Mouse (Mus musculus): ENCODE results near the gene Acss2. TPM values are rescaled to one million over a fixed set of nuclear protein-coding genes. Genes with fewer than 3 reads are reported as not detected.
"Not testable (repeated sequence)": the region's sequence is repeated elsewhere in the genome, so short reads cannot be mapped to it uniquely, and the experiment has no call there.

Acss2 gene
- polyA plus RNA-seq, 1 experiment: 65.9 TPM

GRCm38 (mm10) chr2:155537761-155538462, 20.2 kb downstream of the Acss2 start:
- DNase-seq (ENCODE audit: extremely low spot score in 1 of 2, low spot score in 1 of 2): no peak

- DNase-seq (ENCODE audit: extremely low spot score in 1 of 2, low spot score in 1 of 2): not testable (repeated sequence)
Measured at GRCm38 (mm10) chr2:155538463-155539057, 20.8 kb downstream of the Acss2 start.

GRCm38 (mm10) chr2:155539696-155540095, 21.9 kb downstream of the Acss2 start:
- DNase-seq (ENCODE audit: extremely low spot score in 1 of 2, low spot score in 1 of 2): no peak

- peak in 1 of 2 experiments; percentile 41 for DNase-seq (ENCODE audit: extremely low spot score in 1 of 2, low spot score in 1 of 2)
Measured at GRCm38 (mm10) chr2:155540822-155541458, 23.2 kb downstream of the Acss2 start.

GRCm38 (mm10) chr2:155546955-155547354, 29.2 kb downstream of the Acss2 start:
- DNase-seq (ENCODE audit: extremely low spot score in 1 of 2, low spot score in 1 of 2): no peak

- no peak for DNase-seq (ENCODE audit: extremely low spot score in 1 of 2, low spot score in 1 of 2)
Measured at GRCm38 (mm10) chr2:155552336-155552735, 34.6 kb downstream of the Acss2 start.

- no peak for DNase-seq (ENCODE audit: extremely low spot score in 1 of 2, low spot score in 1 of 2)
Measured at GRCm38 (mm10) chr2:155552949-155553354, 35.2 kb downstream of the Acss2 start.

- no peak for DNase-seq (ENCODE audit: extremely low spot score in 1 of 2, low spot score in 1 of 2)
Measured at GRCm38 (mm10) chr2:155554426-155554985, 36.8 kb downstream of the Acss2 start.

- DNase-seq (ENCODE audit: extremely low spot score in 1 of 2, low spot score in 1 of 2): no peak
Measured at GRCm38 (mm10) chr2:155562209-155562608, 44.5 kb downstream of the Acss2 start.

GRCm38 (mm10) chr2:155562934-155563333, 45.2 kb downstream of the Acss2 start:
- DNase-seq (ENCODE audit: extremely low spot score in 1 of 2, low spot score in 1 of 2): no peak

GRCm38 (mm10) chr2:155567751-155568150, 50.0 kb downstream of the Acss2 start:
- no peak for DNase-seq (ENCODE audit: extremely low spot score in 1 of 2, low spot score in 1 of 2)

GRCm38 (mm10) chr2:155569223-155569807, 51.6 kb downstream of the Acss2 start:
- DNase-seq (ENCODE audit: extremely low spot score in 1 of 2, low spot score in 1 of 2): no peak

GRCm38 (mm10) chr2:155573001-155573400, 55.3 kb downstream of the Acss2 start:
- DNase-seq (ENCODE audit: extremely low spot score in 1 of 2, low spot score in 1 of 2): no peak

GRCm38 (mm10) chr2:155573996-155574395, 56.2 kb downstream of the Acss2 start:
- no peak for DNase-seq (ENCODE audit: extremely low spot score in 1 of 2, low spot score in 1 of 2)

- peak; percentile 20 to 66 for DNase-seq (ENCODE audit: extremely low spot score in 1 of 2, low spot score in 1 of 2)
Measured at GRCm38 (mm10) chr2:155574700-155575099, 57.0 kb downstream of the Acss2 start.

- DNase-seq (ENCODE audit: extremely low spot score in 1 of 2, low spot score in 1 of 2): no peak
Measured at GRCm38 (mm10) chr2:155576656-155577055, 58.9 kb downstream of the Acss2 start.

- no peak for DNase-seq (ENCODE audit: extremely low spot score in 1 of 2, low spot score in 1 of 2)
Measured at GRCm38 (mm10) chr2:155580331-155580730, 62.6 kb downstream of the Acss2 start.

GRCm38 (mm10) chr2:155582384-155582995, 64.7 kb downstream of the Acss2 start:
- no peak for DNase-seq (ENCODE audit: extremely low spot score in 1 of 2, low spot score in 1 of 2)

- no peak for DNase-seq (ENCODE audit: extremely low spot score in 1 of 2, low spot score in 1 of 2)
Measured at GRCm38 (mm10) chr2:155582996-155583395, 65.2 kb downstream of the Acss2 start.

- peak in 1 of 2 experiments; percentile 77 for DNase-seq (ENCODE audit: extremely low spot score in 1 of 2, low spot score in 1 of 2)
Measured at GRCm38 (mm10) chr2:155583927-155584530, 66.3 kb downstream of the Acss2 start.

Data from frontal cortex, adult 2 months (tissue).